Mouse (Mus musculus) cortical plate, adult 2 months (tissue): ENCODE data around the gene Dcx.

Source experiments
- CTCF ChIP-seq: fragments of 200-500 bp; IDR thresholded peaks from 2 replicates; pipeline ENCODE4 v1.5.1; 2011; ENCODE audit warnings: mild to moderate bottlenecking, control low read depth, low read length; ENCODE audit not compliant: insufficient read depth; ENCODE audit errors: extremely low read depth
- POLR2A ChIP-seq: fragments of 200-500 bp; IDR thresholded peaks from 2 replicates; pipeline ENCODE4 v1.6.1; 2011; ENCODE audit warnings: mild to moderate bottlenecking, low read length, control low read depth; ENCODE audit not compliant: insufficient read depth; ENCODE audit errors: extremely low read depth

- TF ChIP-seq CTCF = no peak
- TF ChIP-seq POLR2A = no peak
These were observed 65.9 kb downstream of the Dcx start for GRCm38 (mm10) chrX:143867129-143867664.
